Mouse (Mus musculus) brain, adult 2 months (tissue): ENCODE measurements around the gene Zdhhc12.
"Not testable (repeated sequence)": the region's sequence is repeated elsewhere in the genome, so short reads cannot be mapped to it uniquely, and the experiment has no call there.

ENCODE experiments used
- DNase-seq: peaks from one replicate; pipeline ENCODE4 v3.0.0; 2011; ENCODE audit warnings: low read depth, low spot score

The Zdhhc12 gene

DNA sequence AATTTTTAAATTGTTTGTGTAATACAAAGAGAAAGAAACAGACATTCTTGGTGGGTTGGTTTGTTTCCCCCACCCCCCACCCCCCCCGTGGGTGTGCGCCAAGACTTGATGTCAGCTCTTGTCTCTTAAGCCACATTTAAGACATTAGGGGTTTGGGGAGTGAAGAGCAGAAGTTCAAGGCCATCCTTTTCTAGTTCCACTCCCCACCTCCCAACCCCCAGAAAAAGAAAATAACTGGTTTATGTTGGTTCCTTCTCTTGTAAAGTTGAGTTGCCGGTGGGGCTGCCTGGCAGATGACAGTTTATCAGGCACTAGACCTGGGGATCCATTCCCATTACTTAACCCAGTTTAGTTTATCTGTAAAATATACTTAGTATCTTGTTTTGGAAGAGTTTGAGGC is 29.1 kb downstream of the Zdhhc12 start:
- no peak for DNase-seq

GRCm38 (mm10) chr2:30063791-30064190 is 29.7 kb downstream of the Zdhhc12 start:
- no peak for DNase-seq

DNA sequence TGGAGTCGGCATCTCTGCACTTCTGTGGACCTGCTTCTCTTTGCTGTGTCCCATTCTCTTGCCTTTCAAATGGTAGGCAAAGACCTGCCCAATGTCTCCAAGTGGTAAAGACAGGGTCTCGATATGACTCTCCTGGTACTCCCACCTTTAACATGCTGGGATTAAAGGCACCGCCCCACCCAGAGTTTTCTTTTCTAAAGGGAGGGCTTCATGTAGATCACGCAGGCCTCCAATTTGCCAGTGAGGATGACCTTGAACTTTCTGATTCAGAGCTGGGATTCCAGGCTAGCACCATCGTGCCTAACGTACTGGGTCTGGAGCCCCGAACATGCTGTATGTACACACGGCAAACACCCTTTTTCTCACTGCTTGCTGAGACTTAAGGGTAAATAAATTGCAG is 30.2 kb downstream of the Zdhhc12 start:
- DNase-seq: no peak

DNA sequence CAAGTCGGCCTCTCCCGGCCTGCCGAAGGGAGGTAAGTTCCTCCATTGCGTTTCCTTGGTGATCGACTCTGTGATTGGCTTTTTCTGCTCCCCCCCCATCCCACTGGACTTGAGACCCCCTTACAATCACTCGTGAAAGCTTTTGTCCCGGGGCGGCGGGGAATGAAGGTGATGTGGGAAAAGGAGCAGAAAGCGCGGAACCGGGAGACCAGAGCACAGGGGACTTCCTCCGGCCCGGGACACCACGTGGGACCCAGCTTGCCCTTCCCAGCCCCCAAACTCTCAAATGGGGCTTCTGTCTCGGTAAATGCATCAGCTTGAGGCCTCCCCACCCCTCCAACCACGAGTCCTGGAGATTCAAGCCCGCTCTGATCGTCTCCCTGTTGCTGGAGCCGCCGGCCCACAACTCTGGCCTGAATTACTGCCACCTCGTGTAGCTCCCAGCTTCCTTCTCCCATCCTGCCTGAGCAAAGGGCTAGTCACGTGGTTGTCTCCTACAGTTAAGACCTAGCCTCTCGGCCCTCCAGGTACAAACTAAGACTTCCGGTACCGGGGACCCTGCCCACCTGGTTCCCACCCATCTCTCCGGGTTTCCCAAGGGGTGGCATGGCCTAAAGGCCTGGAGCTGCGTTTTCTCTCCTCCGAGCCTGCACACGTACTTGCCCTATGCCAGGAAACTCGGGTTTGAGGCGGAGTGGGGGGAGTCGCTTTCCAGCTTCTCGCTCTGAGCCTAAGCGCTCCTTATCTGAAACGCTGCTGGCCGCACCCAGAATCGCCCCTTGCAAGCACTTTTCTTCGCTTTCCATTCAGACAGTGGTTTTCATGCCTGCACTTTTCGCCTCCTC is 31.0 kb downstream of the Zdhhc12 start:
- DNase-seq: peak; percentile 81

GRCm38 (mm10) chr2:30061215-30062166 is 32.0 kb downstream of the Zdhhc12 start:
- DNase-seq: peak; percentile 20

GRCm38 (mm10) chr2:30058418-30058817 is 35.0 kb downstream of the Zdhhc12 start:
- DNase-seq: no peak

DNA sequence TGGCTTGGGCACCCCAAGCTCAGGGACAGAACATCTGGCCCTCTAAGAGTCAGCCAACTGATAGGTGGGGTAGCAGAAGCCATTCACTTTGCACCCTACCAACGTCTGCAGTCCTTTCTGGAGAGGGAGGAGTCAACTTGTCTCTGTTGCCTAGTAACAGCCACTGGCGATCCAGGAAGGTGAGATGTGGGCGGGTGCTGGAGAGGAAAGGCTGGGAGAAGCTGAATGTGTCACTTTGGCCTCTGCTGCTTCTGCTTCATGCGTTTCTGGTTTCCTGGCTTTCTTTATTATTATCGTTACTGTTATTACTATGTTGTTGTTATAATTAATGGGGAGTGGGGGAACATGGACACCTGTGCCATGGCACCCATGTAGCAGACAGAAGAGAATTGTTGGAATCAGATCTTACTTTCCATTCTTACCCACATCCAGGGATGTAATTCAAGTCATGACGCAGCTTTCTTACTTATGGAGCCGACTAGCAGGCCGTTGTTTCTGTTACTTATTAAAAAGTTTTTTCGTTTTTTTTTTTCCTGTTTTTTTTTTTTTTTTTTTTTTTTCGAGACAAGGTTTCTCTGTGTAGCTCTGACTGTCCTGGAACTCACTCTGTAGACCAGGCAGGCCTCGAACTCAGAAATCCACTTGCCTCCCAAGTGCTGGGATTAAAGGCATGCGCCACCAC is 36.1 kb downstream of the Zdhhc12 start, which contains the start of gene Set:
Gene Set, plus strand, starts transcription at position 156 of the 682 bp plus-strand sequence.
- DNase-seq: peak; percentile 43

- DNase-seq: no peak
These were observed 36.7 kb downstream of the Zdhhc12 start for GRCm38 (mm10) chr2:30056736-30057135.

DNA sequence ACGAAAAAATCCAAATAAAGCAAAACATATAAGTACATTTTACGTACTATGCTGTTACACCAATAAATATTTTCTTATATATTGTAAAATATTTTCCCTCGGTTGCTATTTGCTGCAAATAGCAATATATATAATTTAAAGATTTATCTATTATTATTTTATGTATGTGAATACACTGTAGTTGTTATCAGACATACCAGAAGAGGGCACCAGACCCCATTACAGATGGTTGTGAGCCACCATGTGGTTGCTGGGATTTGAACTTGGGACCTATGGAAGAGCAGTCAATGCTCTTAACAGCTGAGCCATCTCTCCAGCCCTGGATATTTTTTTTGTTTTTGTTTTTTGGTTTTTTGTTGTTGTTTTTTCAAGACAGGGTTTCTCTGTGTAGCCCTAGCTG is 38.1 kb downstream of the Zdhhc12 start:
- DNase-seq: not testable (repeated sequence)

GRCm38 (mm10) chr2:30051992-30052761 is 41.3 kb downstream of the Zdhhc12 start:
- DNase-seq: no peak

GRCm38 (mm10) chr2:30049831-30050230 is 43.6 kb downstream of the Zdhhc12 start:
- DNase-seq: no peak

DNA sequence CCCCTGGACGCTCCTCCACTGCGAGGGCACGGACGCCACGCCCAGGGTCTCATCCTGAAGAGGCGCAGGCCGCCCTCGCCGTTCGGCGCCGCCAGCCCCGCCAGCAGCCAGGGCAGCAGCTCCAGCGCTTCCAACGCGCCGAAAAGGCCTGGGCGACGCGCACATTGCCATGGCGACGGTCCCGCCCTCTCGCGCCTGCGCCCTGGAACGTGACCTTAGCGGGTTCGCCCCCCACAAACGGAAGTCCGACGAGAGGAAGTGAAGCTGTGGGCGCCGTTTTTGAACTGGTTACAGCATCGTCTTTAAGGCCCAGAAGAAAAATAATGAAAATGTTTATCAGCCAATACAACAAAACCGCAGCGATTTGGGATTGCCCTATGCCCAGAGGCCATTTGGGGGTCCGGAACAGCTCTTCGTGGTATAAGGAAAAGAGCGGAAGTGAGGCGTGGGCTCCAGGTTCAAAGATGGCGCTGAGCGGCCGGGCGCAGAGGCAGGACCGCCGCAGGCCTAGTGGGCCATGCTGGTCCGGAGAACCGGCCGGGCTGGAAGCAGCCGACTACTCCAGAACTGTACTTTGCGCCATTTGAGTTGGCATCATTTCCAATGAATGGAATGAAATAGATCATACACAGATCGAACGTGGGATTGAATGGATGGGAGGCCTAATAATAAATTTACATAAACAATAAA is 44.6 kb downstream of the Zdhhc12 start, which contains the start of gene Wdr34:
Gene Wdr34, minus strand, starts transcription at position 183 of the 690 bp plus-strand sequence.
- DNase-seq: peak; percentile 98

DNA sequence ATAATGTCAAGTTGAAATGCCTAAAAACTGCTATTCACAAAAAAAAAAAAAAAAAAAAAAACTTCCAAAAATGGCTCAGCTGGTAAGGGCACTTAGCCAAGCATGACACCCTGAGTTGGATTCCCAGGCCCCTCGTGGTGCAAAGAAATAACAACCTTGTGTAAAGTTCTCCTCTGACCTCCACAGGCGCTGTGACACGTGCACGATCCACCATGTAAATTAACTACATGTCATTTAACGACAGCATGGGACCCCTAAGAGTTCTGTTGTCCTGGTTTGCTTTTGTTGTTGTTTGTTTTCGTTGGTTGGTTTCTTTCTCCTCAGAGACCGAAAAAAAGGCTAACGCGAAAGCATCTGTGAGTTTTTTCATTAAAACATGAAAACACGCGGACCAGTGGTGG is 45.3 kb downstream of the Zdhhc12 start:
- no peak for DNase-seq

GRCm38 (mm10) chr2:30047127-30047526 is 46.3 kb downstream of the Zdhhc12 start:
- DNase-seq: no peak

- no peak for DNase-seq
These were observed 48.9 kb downstream of the Zdhhc12 start for GRCm38 (mm10) chr2:30044550-30044949.

GRCm38 (mm10) chr2:30042445-30042844 is 51.0 kb downstream of the Zdhhc12 start:
- peak; percentile 89 for DNase-seq
